Mouse (Mus musculus) limb, embryonic 12.5 days (tissue): Measurements from ENCODE around the gene Sh3pxd2a. TPM values are rescaled to one million over a fixed set of nuclear protein-coding genes. Genes with fewer than 3 reads are reported as not detected.

Experiments
- ATAC-seq: fragments of 200-750 bp; cut with Nextera tagmentation; 2 replicates; pipeline ENCODE4 v1.8.0; 2017; ENCODE audit warnings: low read depth, moderate TSS enrichment; ENCODE audit not compliant: insufficient number of reproducible peaks, insufficient read depth, low FRiP score, low TSS enrichment
- H3K27ac ChIP-seq: fragments of 300-500 bp; sonication (generic); 2 replicates; pipeline ENCODE4 v1.5.1; 2016; ENCODE audit warnings: mild to moderate bottlenecking, moderate library complexity
- H3K27me3 ChIP-seq: fragments of 300-500 bp; sonication (generic); 2 replicates; pipeline ENCODE4 v1.6.1; 2016; ENCODE audit warnings: mild to moderate bottlenecking, moderate library complexity
- H3K36me3 ChIP-seq: fragments of 300-500 bp; sonication (generic); 2 replicates; pipeline ENCODE4 v1.6.1; 2016; ENCODE audit warnings: mild to moderate bottlenecking, moderate library complexity
- H3K4me1 ChIP-seq: fragments of 300-500 bp; sonication (generic); replicated peaks from 2 replicates; pipeline ENCODE4 v1.6.1; 2016
- H3K4me2 ChIP-seq: fragments of 300-500 bp; sonication (generic); 2 replicates; pipeline ENCODE4 v1.6.1; 2016; ENCODE audit warnings: mild to moderate bottlenecking, moderate library complexity
- H3K4me3 ChIP-seq: fragments of 300-500 bp; sonication (generic); replicated peaks from 2 replicates; pipeline ENCODE4 v1.5.1; 2016; ENCODE audit warnings: mild to moderate bottlenecking
- H3K9ac ChIP-seq: fragments of 300-500 bp; sonication (generic); replicated peaks from 2 replicates; pipeline ENCODE4 v1.6.1; 2016; ENCODE audit warnings: mild to moderate bottlenecking, moderate library complexity
- H3K9me3 ChIP-seq: fragments of 300-500 bp; sonication (generic); 2 replicates; pipeline ENCODE4 v1.6.1; 2016; ENCODE audit warnings: mild to moderate bottlenecking, moderate library complexity
- WGBS: fragments of 180-500 bp; shearing (Covaris S2); methylation state at CpG from one replicate; pipeline ENCODE4 v1.1.7; 2016; 5-methylcytosine and 5-hydroxymethylcytosine counted together
- polyA plus RNA-seq: library from polyadenylated mRNA; unstranded; fragments of >200 nt; fragmentation: Nextera tagmentation; extraction: Ambion mirVana; gene quantifications from 2 replicates; pipeline ENCODE4 v1.2.1, GENCODE M21; 2016

Gene Sh3pxd2a
- polyA plus RNA-seq, 1 experiment from 2014 or later = 7.7 TPM

DNA sequence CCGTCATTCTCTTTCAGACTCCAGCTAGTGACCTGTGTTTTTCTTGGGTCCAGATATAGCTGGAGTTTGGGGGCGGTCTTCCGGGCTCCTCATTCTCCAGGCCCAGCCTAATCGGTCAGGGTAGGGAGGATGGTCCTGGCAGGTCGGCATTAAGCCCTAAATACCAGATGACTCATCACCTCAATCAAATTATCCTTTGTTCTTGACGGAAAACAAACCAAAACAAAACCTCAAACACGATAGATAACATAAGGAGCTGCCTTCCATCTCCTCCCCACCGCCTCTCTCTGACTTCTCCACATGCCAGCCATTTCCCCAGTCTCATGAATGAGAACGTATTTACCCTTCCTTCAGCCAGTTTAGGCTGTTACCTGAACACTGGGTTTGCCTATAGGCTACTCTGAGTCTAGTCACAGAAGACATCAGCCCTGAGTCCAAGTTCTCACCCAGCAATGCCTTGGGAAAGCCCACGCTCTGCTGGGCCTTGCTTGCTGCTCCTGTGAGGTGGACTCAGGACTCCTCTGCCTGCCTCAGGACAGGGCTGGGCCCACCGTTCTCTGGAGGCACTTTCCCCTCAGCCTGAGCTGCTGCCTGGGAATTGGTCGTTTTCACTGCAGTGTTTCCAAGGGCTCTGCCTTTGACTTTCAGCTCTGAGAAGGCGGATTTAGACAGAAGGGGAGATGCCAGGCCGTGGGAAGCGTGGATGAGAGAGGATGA lies 241.2 kb downstream of the Sh3pxd2a start:
- Histone ChIP-seq H3K27ac (peak overlapping the region; percentile 53; the same call in 1 of the 2 replicates), H3K36me3 (no peaks in the 10 kb centered on the region), H3K4me3 (no peak overlapping the region), H3K27me3 (0 out of 2 replicates have a peak, but pooled peaks cover 5% of the 10 kb centered on the region), H3K9me3 (no peaks in the 10 kb centered on the region), H3K9ac (no peak overlapping the region), H3K4me1 (no peaks in the 10 kb centered on the region), H3K4me2 (no peak overlapping the region)
- 58% methylated on average over 15 of the region's 15 CpGs for WGBS
- no peak for ATAC-seq

DNA sequence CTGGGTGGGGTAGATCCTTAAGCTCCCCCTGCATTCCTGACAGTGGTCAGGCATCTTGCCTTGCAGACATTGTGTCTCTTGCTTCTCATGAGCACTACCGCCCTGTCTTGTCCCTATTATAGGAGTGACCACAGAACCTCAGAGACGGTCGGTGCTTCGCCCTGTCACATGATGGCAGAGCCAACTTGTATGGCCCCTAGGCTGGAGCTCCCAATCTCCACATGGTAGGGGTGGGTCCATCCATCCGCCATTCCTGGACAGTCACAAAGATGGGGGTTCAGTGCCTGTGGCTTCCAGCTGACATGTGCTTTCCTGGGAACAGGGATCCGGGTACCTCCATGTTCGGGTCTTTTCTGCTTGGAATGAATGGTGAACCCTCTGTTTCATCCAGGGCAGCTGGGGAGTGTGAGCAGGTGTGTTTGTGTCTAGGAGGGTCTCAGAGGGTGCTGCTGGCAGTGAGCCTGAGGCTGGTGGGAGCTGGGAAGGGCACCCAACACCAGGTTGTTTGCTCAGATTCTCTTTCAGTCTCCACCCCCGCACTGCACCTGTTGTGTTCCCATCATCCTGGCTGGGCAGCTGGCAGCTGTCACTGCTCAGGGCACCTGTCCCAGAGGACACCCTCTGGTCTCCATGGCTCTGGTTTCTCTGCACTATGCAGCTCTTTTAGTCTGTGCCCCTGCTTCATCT lies 241.9 kb downstream of the Sh3pxd2a start:
- H3K4me2 ChIP-seq = no peak overlapping the region
- no peak overlapping the region for H3K4me3 ChIP-seq
- H3K9me3 ChIP-seq = no peaks in the 10 kb centered on the region
- no peaks in the 10 kb centered on the region for H3K36me3 ChIP-seq
- no peak overlapping the region for H3K27ac ChIP-seq
- 0 out of 2 replicates have a peak, but pooled peaks cover 5% of the 10 kb centered on the region for H3K27me3 ChIP-seq
- H3K9ac ChIP-seq = no peak overlapping the region
- peak; percentile 76 for ATAC-seq
- no peaks in the 10 kb centered on the region for H3K4me1 ChIP-seq
- 81% methylated on average over 8 of the region's 8 CpGs for WGBS

DNA sequence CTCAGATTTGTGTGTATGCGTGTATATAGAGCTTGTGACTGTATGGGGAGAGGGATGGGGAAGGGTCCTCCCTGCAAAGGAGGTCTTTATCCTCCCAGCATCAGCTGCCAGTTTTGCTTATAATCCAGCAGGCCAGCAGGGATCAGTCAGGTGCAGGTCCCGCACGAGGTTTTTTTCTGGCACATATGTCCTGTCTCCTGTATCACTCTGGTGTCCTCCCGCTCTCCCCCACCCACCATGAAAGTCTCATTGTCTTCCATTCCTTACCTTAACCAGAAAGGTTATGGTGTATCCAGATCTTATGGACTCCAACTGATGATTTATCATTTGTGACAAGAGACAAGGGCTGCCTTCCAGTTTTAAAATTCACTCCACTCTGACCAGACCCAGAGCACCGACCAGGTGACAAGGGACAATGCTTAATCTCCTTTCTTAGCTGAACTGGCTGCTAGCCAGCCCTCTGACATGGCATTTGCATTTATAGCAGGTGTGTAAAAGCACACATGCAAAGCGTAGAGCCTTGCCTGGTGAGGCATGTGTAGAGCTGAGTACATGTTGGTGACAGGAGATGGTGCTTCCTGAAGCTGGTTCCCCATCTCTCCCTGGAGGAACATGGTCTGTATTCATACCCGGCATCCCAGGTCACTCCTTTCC lies 242.6 kb downstream of the Sh3pxd2a start:
- Histone ChIP-seq H3K9ac (no peak overlapping the region), H3K4me2 (no peak overlapping the region), H3K36me3 (no peaks in the 10 kb centered on the region), H3K4me1 (no peaks in the 10 kb centered on the region), H3K27ac (no peak overlapping the region), H3K9me3 (no peaks in the 10 kb centered on the region), H3K4me3 (no peak overlapping the region), H3K27me3 (0 out of 2 replicates have a peak, but pooled peaks cover 5% of the 10 kb centered on the region)
- no peak for ATAC-seq
- 74% methylated on average over 7 of the region's 7 CpGs for whole genome bisulfite sequencing

GRCm38 (mm10) chr19:47221006-47221405 lies 243.2 kb downstream of the Sh3pxd2a start:
- no peak for ATAC-seq
- H3K27me3 ChIP-seq = 0 out of 2 replicates have a peak, but pooled peaks cover 5% of the 10 kb centered on the region
- no peak overlapping the region for H3K27ac ChIP-seq
- H3K9ac ChIP-seq = no peak overlapping the region
- 87% methylated on average over 4 of the region's 4 CpGs for WGBS
- no peak overlapping the region for H3K4me3 ChIP-seq
- H3K36me3 ChIP-seq = no peaks in the 10 kb centered on the region
- H3K4me2 ChIP-seq = no peak overlapping the region
- no peaks in the 10 kb centered on the region for H3K4me1 ChIP-seq
- no peaks in the 10 kb centered on the region for H3K9me3 ChIP-seq

GRCm38 (mm10) chr19:47220232-47220631 lies 244.0 kb downstream of the Sh3pxd2a start:
- no peak overlapping the region for H3K4me3 ChIP-seq
- no peak for ATAC-seq
- no peak overlapping the region for H3K4me2 ChIP-seq
- no peak overlapping the region for H3K27ac ChIP-seq
- 93% methylated on average over 2 of the region's 2 CpGs for WGBS
- H3K9ac ChIP-seq = no peak overlapping the region
- no peaks in the 10 kb centered on the region for H3K4me1 ChIP-seq
- H3K36me3 ChIP-seq = no peaks in the 10 kb centered on the region
- 0 out of 2 replicates have a peak, but pooled peaks cover 5% of the 10 kb centered on the region for H3K27me3 ChIP-seq
- no peaks in the 10 kb centered on the region for H3K9me3 ChIP-seq

- ATAC-seq = no peak
- Histone ChIP-seq H3K27ac (no peak overlapping the region), H3K9ac (no peak overlapping the region), H3K36me3 (no peaks in the 10 kb centered on the region), H3K4me3 (no peak overlapping the region), H3K4me2 (no peak overlapping the region), H3K9me3 (no peaks in the 10 kb centered on the region), H3K27me3 (0 out of 2 replicates have a peak, but pooled peaks cover 5% of the 10 kb centered on the region), H3K4me1 (no peaks in the 10 kb centered on the region)
- 85% methylated on average over 4 of the region's 4 CpGs for WGBS
These were observed 244.6 kb downstream of the Sh3pxd2a start for GRCm38 (mm10) chr19:47219622-47220021.

DNA sequence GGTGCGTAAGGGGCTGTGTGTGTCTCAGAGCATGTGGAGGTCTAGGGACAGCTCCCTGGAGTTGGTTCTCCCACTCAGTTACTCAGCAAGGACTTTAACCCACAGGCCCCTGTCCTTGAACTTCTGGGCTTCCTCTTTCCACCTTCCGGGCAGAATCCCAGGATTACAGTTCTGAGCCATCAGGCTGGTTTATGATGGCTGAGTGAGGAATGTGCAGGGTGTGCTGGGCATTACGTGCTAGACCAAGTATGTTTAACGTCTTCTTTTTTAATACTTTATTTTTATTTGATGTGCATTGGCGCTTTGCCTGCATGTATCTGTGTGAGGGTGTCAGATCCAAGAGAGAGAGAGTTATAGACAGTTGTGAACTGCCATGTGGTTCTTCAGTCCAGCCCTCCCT lies 247.4 kb downstream of the Sh3pxd2a start:
- ATAC-seq = no peak
- H3K36me3 ChIP-seq = no peaks in the 10 kb centered on the region
- WGBS = 74% methylated on average over 5 of the region's 5 CpGs
- no peak overlapping the region for H3K9ac ChIP-seq
- no peaks in the 10 kb centered on the region for H3K4me1 ChIP-seq
- H3K9me3 ChIP-seq = no peaks in the 10 kb centered on the region
- no peak overlapping the region for H3K4me2 ChIP-seq
- no peak overlapping the region for H3K27ac ChIP-seq
- H3K27me3 ChIP-seq = no peaks in the 10 kb centered on the region
- H3K4me3 ChIP-seq = no peak overlapping the region

GRCm38 (mm10) chr19:47213470-47213869 lies 250.7 kb downstream of the Sh3pxd2a start:
- H3K4me2 ChIP-seq = no peak overlapping the region
- no peaks in the 10 kb centered on the region for H3K27me3 ChIP-seq
- no peaks in the 10 kb centered on the region for H3K9me3 ChIP-seq
- H3K4me1 ChIP-seq = no peaks in the 10 kb centered on the region
- H3K36me3 ChIP-seq = no peaks in the 10 kb centered on the region
- no peak overlapping the region for H3K27ac ChIP-seq
- no peak for ATAC-seq
- H3K9ac ChIP-seq = no peak overlapping the region
- no peak overlapping the region for H3K4me3 ChIP-seq
- WGBS = 59% methylated on average over 1 of the region's 1 CpGs

GRCm38 (mm10) chr19:47212401-47212800 lies 251.8 kb downstream of the Sh3pxd2a start:
- WGBS = 86% methylated on average over 7 of the region's 7 CpGs
- ATAC-seq = no peak

DNA sequence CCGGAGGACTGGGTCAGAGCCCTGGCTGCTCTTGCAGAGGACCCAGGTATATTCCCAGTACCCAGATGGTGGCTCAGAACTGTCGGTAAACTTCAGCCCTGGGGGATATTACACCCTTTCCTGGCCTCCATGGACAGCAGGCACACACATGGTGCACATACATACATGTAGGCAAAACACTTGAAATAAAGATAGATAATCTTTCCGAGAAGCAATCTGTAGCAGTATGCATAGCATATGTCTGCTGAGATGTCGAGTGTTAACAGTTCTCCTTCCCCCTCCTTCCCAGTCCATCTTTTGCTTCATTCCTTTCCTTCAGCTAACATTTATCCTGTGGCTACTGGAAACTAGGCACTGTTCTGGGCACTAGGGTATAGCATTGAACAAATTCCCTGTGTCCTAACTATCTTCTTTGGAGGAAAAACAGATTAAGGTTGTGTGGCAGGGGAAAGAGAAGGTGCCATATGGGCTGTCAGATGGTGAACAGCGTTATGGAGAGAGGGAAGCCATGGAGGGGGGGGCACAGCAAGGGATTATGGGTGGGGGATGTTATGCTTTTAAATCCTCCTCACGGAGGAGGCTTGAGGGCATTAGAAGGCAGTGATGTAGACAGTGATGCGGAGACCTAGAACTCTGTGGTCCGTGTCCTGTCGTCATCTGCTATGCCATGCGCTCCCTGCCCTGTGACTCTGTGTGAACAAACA lies 252.4 kb downstream of the Sh3pxd2a start:
- no peak overlapping the region for H3K4me2 ChIP-seq
- no peak for ATAC-seq

More at GRCm38 (mm10) chr19:47212401-47212800, 251.8 kb downstream of the Sh3pxd2a start:
- H3K4me3 ChIP-seq = no peak overlapping the region
- no peaks in the 10 kb centered on the region for H3K4me1 ChIP-seq
- no peak overlapping the region for H3K4me2 ChIP-seq
- no peak overlapping the region for H3K9ac ChIP-seq
- no peaks in the 10 kb centered on the region for H3K9me3 ChIP-seq
- no peaks in the 10 kb centered on the region for H3K27me3 ChIP-seq
- no peak overlapping the region for H3K27ac ChIP-seq
- no peaks in the 10 kb centered on the region for H3K36me3 ChIP-seq

GRCm38 (mm10) chr19:47210432-47210831 lies 253.8 kb downstream of the Sh3pxd2a start:
- H3K36me3 ChIP-seq = no peaks in the 10 kb centered on the region
- no peak overlapping the region for H3K27ac ChIP-seq
- H3K9me3 ChIP-seq = no peaks in the 10 kb centered on the region
- H3K4me1 ChIP-seq = no peaks in the 10 kb centered on the region
- ATAC-seq = no peak
- H3K4me3 ChIP-seq = no peak overlapping the region
- no peaks in the 10 kb centered on the region for H3K27me3 ChIP-seq
- H3K4me2 ChIP-seq = no peak overlapping the region
- H3K9ac ChIP-seq = no peak overlapping the region
- WGBS = 91% methylated on average over 4 of the region's 4 CpGs

More for the DNA sequence above, 252.4 kb downstream of the Sh3pxd2a start:
- H3K27ac ChIP-seq = no peak overlapping the region
- H3K4me3 ChIP-seq = no peak overlapping the region
- no peaks in the 10 kb centered on the region for H3K9me3 ChIP-seq
- H3K36me3 ChIP-seq = no peaks in the 10 kb centered on the region
- 77% methylated on average over 10 of the region's 10 CpGs for WGBS
- H3K9ac ChIP-seq = no peak overlapping the region
- H3K4me1 ChIP-seq = no peaks in the 10 kb centered on the region
- no peaks in the 10 kb centered on the region for H3K27me3 ChIP-seq
